ENCODE assay signal across 33 mouse cellular contexts in the genomic region with DNA sequence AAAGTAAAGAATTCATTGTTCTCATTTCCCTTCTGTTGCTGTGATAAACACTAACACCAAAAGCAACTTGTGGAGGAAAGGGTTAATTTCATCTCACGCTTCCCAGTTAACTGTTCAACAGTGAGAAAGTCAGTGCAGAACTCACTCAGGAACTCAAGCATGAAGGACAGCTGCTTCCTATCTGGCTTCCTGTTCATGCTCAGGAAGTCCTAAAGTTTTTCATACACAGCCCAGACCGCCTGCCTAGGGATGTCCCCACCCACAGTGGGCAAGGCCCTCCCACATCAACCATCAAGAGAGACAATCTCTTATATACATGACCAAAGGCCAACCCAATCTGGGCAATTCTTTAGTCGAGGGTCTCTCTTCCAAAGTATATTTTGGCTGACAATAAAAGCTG. TPM values are rescaled to one million over a fixed set of nuclear protein-coding genes. Genes with fewer than 3 reads are reported as not detected.
DNase-seq lines count a peak whose midpoint lies in the region; ATAC-seq and TF ChIP-seq lines count a peak whose summit lies in the region.
"Had no signal": no experiment of that assay in that cellular context is flagged by ENCODE, and none has a peak within 500 bp of the region (broad histone marks: within the 10 kb centered on the region; RNA-seq: fewer than 3 reads in every experiment).

No protein-coding gene starts in this region.

- no peak overlapping the region for H3K4me3 ChIP-seq in lung, embryonic 14.5 days (ENCODE audit: low read depth, low read length)
- no peak overlapping the region for H3K4me3 ChIP-seq in lung, postnatal 0 days (ENCODE audit: low read depth, low read length)
- H3K4me3 ChIP-seq in CH12.LX (replicated peaks in 1 of 3; ENCODE audit: low read depth in 2 of 3, low read length in 2 of 3, poor library complexity in 1 of 3), result no peak overlapping the region
- H3K4me3 ChIP-seq in ES-E14 (ENCODE audit: insufficient read depth in 1 of 2, low read depth in 1 of 2, low read length in 2 of 2, poor library complexity in 1 of 2, severe bottlenecking in 1 of 2), result no peak overlapping the region
- H3K4me3 ChIP-seq: heart, embryonic 15.5 days; hindbrain, embryonic 12.5 days; left cerebral cortex, adult 2 months; limb, embryonic 13.5 days; midbrain, embryonic 13.5 days had no signal

- WGBS in lung, embryonic 14.5 days, result 62% methylated on average over 3 of the region's 3 CpGs
- 36% methylated on average over 3 of the region's 3 CpGs for WGBS in lung, postnatal 0 days

- no peaks in the 10 kb centered on the region for H3K79me2 ChIP-seq in CH12.LX (replicated peaks; ENCODE audit: control insufficient read depth, extremely low read depth, insufficient read depth, poor library complexity, severe bottlenecking)

- H3K4me2 ChIP-seq in lung, embryonic 14.5 days, result no peak overlapping the region
- no peak overlapping the region for H3K4me2 ChIP-seq in lung, postnatal 0 days (replicated peaks; ENCODE audit: low read depth, low read length)
- H3K4me2 ChIP-seq in CH12.LX (ENCODE audit: insufficient read depth, low read depth, poor library complexity, severe bottlenecking), result no peak overlapping the region
- H3K4me2 ChIP-seq: heart, embryonic 15.5 days; hindbrain, embryonic 12.5 days; limb, embryonic 13.5 days; liver, embryonic 11.5 days; midbrain, embryonic 13.5 days had no signal

- H3K4me1 ChIP-seq in lung, embryonic 14.5 days (ENCODE audit: insufficient read depth), result no peaks in the 10 kb centered on the region
- H3K4me1 ChIP-seq in lung, postnatal 0 days (ENCODE audit: insufficient read depth, low read depth, low read length), result no peaks in the 10 kb centered on the region
- peaks cover 11 to 54% of the 10 kb centered on the region in 2 experiments for H3K4me1 ChIP-seq in CH12.LX (ENCODE audit: control insufficient read depth in 1 of 2, insufficient read depth in 2 of 2)
- H3K4me1 ChIP-seq in ES-E14 (ENCODE audit: control insufficient read depth in 2 of 2, insufficient read depth in 2 of 2, low read length in 2 of 2, poor library complexity in 1 of 2), result peaks cover 11 to 15% of the 10 kb centered on the region in 2 experiments
- H3K4me1 ChIP-seq: heart, embryonic 15.5 days; hindbrain, embryonic 12.5 days; limb, embryonic 13.5 days; midbrain, embryonic 13.5 days had no signal

- TF ChIP-seq EP300 in lung, postnatal 0 days (IDR thresholded peaks at IDR 0.05), result no peak
- peak; percentile 7; the same call in 1 of the 2 replicates for TF ChIP-seq EP300 in CH12.LX (IDR thresholded peaks at IDR 0.05; ENCODE audit: low read length)

- no peak overlapping the region for H3K9ac ChIP-seq in lung, embryonic 14.5 days
- H3K9ac ChIP-seq in lung, postnatal 0 days (replicated peaks; ENCODE audit: low read depth), result no peak overlapping the region
- no peak overlapping the region for H3K9ac ChIP-seq in CH12.LX (ENCODE audit: insufficient read depth, low read depth)
- H3K9ac ChIP-seq in ES-E14 (ENCODE audit: insufficient read depth, low read depth, low read length, poor library complexity, severe bottlenecking), result no peak overlapping the region
- H3K9ac ChIP-seq: heart, embryonic 15.5 days; hindbrain, embryonic 12.5 days; limb, embryonic 13.5 days; midbrain, embryonic 13.5 days had no signal

- ATAC-seq in lung, embryonic 14.5 days (ENCODE audit: insufficient read depth), result no peak; the same call in 1 of the 2 replicates
- ATAC-seq in lung, postnatal 0 days, result no peak
- ATAC-seq in neutrophil, adult 5-6 weeks (ENCODE audit: extremely low read depth, insufficient number of reproducible peaks, low FRiP score, poor library complexity, severe bottlenecking), result peak; percentile 85
- ATAC-seq: activated CD4-positive, CD25-positive, alpha-beta regulatory T cell, adult 4 months; forebrain, embryonic 14.5 days; hindbrain, postnatal 0 days; intestine, embryonic 16.5 days; midbrain, embryonic 13.5 days had no signal

- TF ChIP-seq CTCF in lung, embryonic 14.5 days (IDR thresholded peaks at IDR 0.05; ENCODE audit: low read depth), result no peak
- no peak for TF ChIP-seq CTCF in lung, postnatal 0 days (IDR thresholded peaks at IDR 0.05)
- TF ChIP-seq CTCF in CH12.LX (conservative IDR thresholded peaks at IDR 0.05 in 1 of 2, IDR thresholded peaks at IDR 0.05 in 1 of 2; ENCODE audit: low read depth in 2 of 2, low read length in 2 of 2), result no peak

- no peak overlapping the region for H3K27ac ChIP-seq in lung, embryonic 14.5 days (ENCODE audit: low read depth)
- H3K27ac ChIP-seq in lung, postnatal 0 days (ENCODE audit: low read length), result no peak overlapping the region
- no peak overlapping the region for H3K27ac ChIP-seq in CH12.LX (ENCODE audit: insufficient read depth, low read depth)
- peak overlapping the region; percentile 90 for H3K27ac ChIP-seq in ES-E14 (ENCODE audit: insufficient read depth, low read depth, low read length, poor library complexity, severe bottlenecking)
- H3K27ac ChIP-seq: heart, embryonic 15.5 days; hindbrain, embryonic 12.5 days; hindbrain, postnatal 0 days; left cerebral cortex, adult 2 months; limb, embryonic 13.5 days; midbrain, embryonic 13.5 days; stomach, postnatal 0 days had no signal

- H3K27me3 ChIP-seq in lung, embryonic 14.5 days (ENCODE audit: insufficient read depth, low read length), result no peaks in the 10 kb centered on the region
- H3K27me3 ChIP-seq in lung, postnatal 0 days (replicated peaks; ENCODE audit: insufficient read depth, low read length), result no peaks in the 10 kb centered on the region
- H3K27me3 ChIP-seq in CH12.LX (replicated peaks), result no peaks in the 10 kb centered on the region
- H3K27me3 ChIP-seq: midbrain, embryonic 13.5 days had no signal

- in situ Hi-C loops in CH12.LX (cut with MboI; ENCODE audit: low pct_ligation_motif_present, low pct_unique_long_range_greater_than_20kb, low sequenced_read_pairs), result no loop called here
- in situ Hi-C loops in ES-E14 (cut with MboI; ENCODE audit: low sequenced_read_pairs in 2 of 2, unreplicated experiment in 2 of 2), result no loop called here

- no peak for TF ChIP-seq POLR2A in CH12.LX (IDR thresholded peaks at IDR 0.05; ENCODE audit: low read depth, low read length)

- no peaks in the 10 kb centered on the region for H3K36me3 ChIP-seq in lung, embryonic 14.5 days (ENCODE audit: insufficient read depth)
- no peaks in the 10 kb centered on the region for H3K36me3 ChIP-seq in lung, postnatal 0 days (ENCODE audit: insufficient read depth, low read length)
- H3K36me3 ChIP-seq in CH12.LX (replicated peaks in 1 of 2; ENCODE audit: control insufficient read depth in 1 of 2, insufficient read depth in 1 of 2, low read length in 1 of 2) (no peaks in the 10 kb centered on the region), ES-E14 (ENCODE audit: control insufficient read depth, insufficient read depth, low read length, poor library complexity, severe bottlenecking) (no peaks in the 10 kb centered on the region)
- H3K36me3 ChIP-seq: heart, embryonic 15.5 days; hindbrain, embryonic 12.5 days; limb, embryonic 13.5 days; midbrain, embryonic 13.5 days had no signal

- TF ChIP-seq RAD21 in CH12.LX (IDR thresholded peaks at IDR 0.05; ENCODE audit: low read depth, low read length), result no peak

- dilution Hi-C loops in CH12.LX (cut with MboI; ENCODE audit: extremely low pct_ligation_motif_present, extremely low pct_unique_long_range_greater_than_20kb, low sequenced_read_pairs), result no loop called here

- no peaks in the 10 kb centered on the region for H3K9me3 ChIP-seq in lung, embryonic 14.5 days (ENCODE audit: low read depth, low read length)
- H3K9me3 ChIP-seq in lung, postnatal 0 days (ENCODE audit: low read length), result no peaks in the 10 kb centered on the region
- H3K9me3 ChIP-seq in CH12.LX (replicated peaks; ENCODE audit: low read length) (no peaks in the 10 kb centered on the region), ES-E14 (ENCODE audit: control insufficient read depth, insufficient read depth, low read depth, low read length) (no peaks in the 10 kb centered on the region)
- H3K9me3 ChIP-seq: heart, embryonic 15.5 days; hindbrain, embryonic 12.5 days; limb, embryonic 13.5 days; midbrain, embryonic 13.5 days had no signal

- DNase-seq in lung, embryonic 14.5 days, result peak; percentile 34
- DNase-seq in lung, postnatal 0 days (ENCODE audit: low spot score), result no peak
- DNase-seq in CH12.LX (ENCODE audit: extremely low read depth) (peak; percentile 45), ES-E14 (ENCODE audit: low read depth, low spot score) (no peak)
- DNase-seq in thymus, postnatal 25 days, result no peak
- no peak for DNase-seq in gastrocnemius, postnatal 4 days (ENCODE audit: low spot score in 2 of 2)
- DNase-seq: adrenal gland, adult 2 months; adrenal gland, postnatal 36 days; cerebellum, adult 18-20 months; cerebellum, postnatal 14 days; gastrocnemius, postnatal 25 days; heart, postnatal 36 days; kidney, adult 9 months; kidney, postnatal 25 days; lung, adult 2 months; lung, postnatal 36 days; retina, postnatal 1 day; right cerebral cortex, postnatal 14 days; thymus, adult 18-20 months; thymus, postnatal 36 days had no signal

TF ChIP-seq in CH12.LX, 34 proteins besides CTCF, POLR2A, EP300 and RAD21 (continues in another document):
- TF ChIP-seq BHLHE40 (IDR thresholded peaks at IDR 0.05; ENCODE audit: low read depth, low read length) (no peak), ELF1 (IDR thresholded peaks at IDR 0.05; ENCODE audit: low read depth, low read length) (no peak), SIN3A (IDR thresholded peaks at IDR 0.05; ENCODE audit: low read length) (no peak), HCFC1 (IDR thresholded peaks at IDR 0.05; ENCODE audit: low read depth, low read length) (no peak)

TF ChIP-seq in ES-E14, 5 proteins besides CTCF, POLR2A, EP300 and RAD21 (continues in another document):
- TF ChIP-seq ZNF384 (IDR thresholded peaks at IDR 0.05; ENCODE audit: low read depth, low read length), result no peak
- no peak for TF ChIP-seq ZC3H11A (IDR thresholded peaks at IDR 0.05; ENCODE audit: borderline replicate concordance, low read depth, low read length)
- no peak for TF ChIP-seq CHD2 (IDR thresholded peaks at IDR 0.05; ENCODE audit: low read depth, low read length)
- no peak for TF ChIP-seq MAFK (IDR thresholded peaks at IDR 0.05; ENCODE audit: insufficient read depth, low read depth, low read length)

RNA-seq across cellular contexts. Expression of a gene that starts 6.2 kb away (rescaled TPM):
- 1.4 and 2.2 TPM in 2 replicates for polyA plus RNA-seq in lung, embryonic 14.5 days (2014; fragmentation: Nextera tagmentation; extraction: Ambion mirVana)
- polyA plus RNA-seq in lung, postnatal 0 days (2015; fragmentation: Nextera tagmentation; extraction: Ambion mirVana), result 1.8 TPM in 2 replicates
- 4.3 and 5.0 TPM in 2 replicates for total RNA-seq in CH12.LX (2012; rRNA removed)
- total RNA-seq in CH12.LX (2014; rRNA removed), result 0.69 and 1.6 TPM in 2 replicates
- 0.71 and 1.3 TPM in 2 replicates for polyA plus RNA-seq in CH12.LX (2012; ENCODE audit: insufficient read length, low read depth)
- 6.4 and 7.1 TPM in 2 replicates for total RNA-seq in ES-E14 (2012; rRNA removed)
- 2.3 and 2.6 TPM in 2 replicates for total RNA-seq in neutrophil, adult 5-6 weeks (2017)
- 1 to 10 TPM; 4.5 TPM for total RNA-seq in gastrocnemius, postnatal 4 days (2021)

RNA-seq across cellular contexts. Expression of a gene that starts 7.0 kb away (rescaled TPM):
- 1.2 TPM in 2 replicates for polyA plus RNA-seq in lung, embryonic 14.5 days (2014; fragmentation: Nextera tagmentation; extraction: Ambion mirVana)
- polyA plus RNA-seq in lung, postnatal 0 days (2015; fragmentation: Nextera tagmentation; extraction: Ambion mirVana), result 1.0 and 1.4 TPM in 2 replicates
- total RNA-seq in CH12.LX (2012; rRNA removed), result 0.81 and 0.88 TPM in 2 replicates
- not detected in 2 replicates for total RNA-seq in CH12.LX (2014; rRNA removed)
- polyA plus RNA-seq in CH12.LX (2012; ENCODE audit: insufficient read length, low read depth), result not detected in 2 replicates
- 0.58 and 1.0 TPM in 2 replicates for total RNA-seq in ES-E14 (2012; rRNA removed)
- 0.98 and 1.2 TPM in 2 replicates for total RNA-seq in neutrophil, adult 5-6 weeks (2017)
- not detected for total RNA-seq in gastrocnemius, postnatal 4 days (2021)
- total RNA-seq: gastrocnemius, postnatal 25 days; heart, postnatal 36 days; megakaryocyte-erythroid progenitor cell, adult 5-6 weeks had no signal
- polyA plus RNA-seq: activated CD4-positive, CD25-positive, alpha-beta regulatory T cell, adult 4 months had no signal

Comparison
In these comparisons a context has a peak if more than half of its experiments do, and no peak if none do; other contexts are left out.
1. DNase-seq: peak in lung, embryonic 14.5 days (single experiment) and CH12.LX (single experiment); none in lung, postnatal 0 days (single experiment), ES-E14 (single experiment), thymus, postnatal 25 days (single experiment) and gastrocnemius, postnatal 4 days (0 of 2).